ENCODE assay signal across 26 mouse cellular contexts in genomic region chr15:32434274-32434673, GRCm38 (mm10).
"Had no signal": no experiment of that assay in that cellular context is flagged by ENCODE, and none has a peak within 500 bp of the region (broad histone marks: within the 10 kb centered on the region; RNA-seq: fewer than 3 reads in every experiment).

No protein-coding gene starts in this region.

- H3K9ac ChIP-seq: heart, embryonic 13.5 days; heart, embryonic 15.5 days; hindbrain, embryonic 13.5 days; hindbrain, embryonic 15.5 days; kidney, embryonic 15.5 days; limb, embryonic 12.5 days; liver, embryonic 13.5 days had no signal

- H3K27me3 ChIP-seq: heart, embryonic 13.5 days; heart, embryonic 15.5 days; hindbrain, embryonic 13.5 days; hindbrain, embryonic 15.5 days; kidney, embryonic 15.5 days; limb, embryonic 12.5 days; liver, embryonic 13.5 days had no signal

- H3K9me3 ChIP-seq: heart, embryonic 13.5 days; heart, embryonic 15.5 days; hindbrain, embryonic 13.5 days; hindbrain, embryonic 15.5 days; kidney, embryonic 15.5 days; limb, embryonic 12.5 days; liver, embryonic 13.5 days had no signal

- H3K36me3 ChIP-seq: heart, embryonic 13.5 days; heart, embryonic 15.5 days; hindbrain, embryonic 13.5 days; hindbrain, embryonic 15.5 days; kidney, embryonic 15.5 days; limb, embryonic 12.5 days; liver, embryonic 13.5 days had no signal

- H3K27ac ChIP-seq: heart, adult 2 months; heart, embryonic 13.5 days; heart, embryonic 15.5 days; hindbrain, embryonic 13.5 days; hindbrain, embryonic 15.5 days; hindbrain, postnatal 0 days; kidney, postnatal 0 days; liver, embryonic 13.5 days had no signal

- H3K4me1 ChIP-seq: heart, embryonic 15.5 days; hindbrain, embryonic 15.5 days; liver, embryonic 13.5 days had no signal

- ATAC-seq: intestine, embryonic 16.5 days had no signal

- H3K4me2 ChIP-seq: heart, embryonic 11.5 days; heart, embryonic 13.5 days; heart, embryonic 15.5 days; hindbrain, embryonic 13.5 days; hindbrain, embryonic 15.5 days; kidney, embryonic 15.5 days; liver, embryonic 11.5 days; liver, embryonic 13.5 days had no signal

- DNase-seq: gastrocnemius, postnatal 14 days; gastrocnemius, postnatal 36 days; heart, adult 2 months; heart, postnatal 14 days; heart, postnatal 36 days; kidney, adult 11 months; kidney, adult 2 months; kidney, adult 9 months; kidney, postnatal 14 days; kidney, postnatal 36 days; layer of hippocampus, adult 9-11 months; layer of hippocampus, postnatal 36 days; left cerebral cortex, postnatal 4 days; liver; liver, embryonic 13.5 days had no signal

- H3K4me3 ChIP-seq: heart, adult 2 months; heart, embryonic 13.5 days; heart, embryonic 15.5 days; hindbrain, embryonic 13.5 days; hindbrain, embryonic 15.5 days; kidney, embryonic 15.5 days; limb, embryonic 12.5 days; liver, embryonic 13.5 days had no signal
